Mouse (Mus musculus) G1E (cell line): ENCODE results near the gene Ptcd1.

Experiments
- CTCF ChIP-seq: IDR thresholded peaks from 2 replicates; pipeline ENCODE4 v1.5.1; 2012; ENCODE audit warnings: low read depth, low read length, inconsistent platforms, mixed read lengths
- GATA1 ChIP-seq: IDR thresholded peaks from 2 replicates; pipeline ENCODE4 v1.6.1; 2012; ENCODE audit warnings: borderline replicate concordance, low read length, inconsistent platforms, mixed read lengths
- GATA2 ChIP-seq: IDR thresholded peaks from 2 replicates; pipeline ENCODE4 v1.6.1; 2012; ENCODE audit warnings: low read depth, low read length, inconsistent platforms, borderline replicate concordance
- POLR2AphosphoS5 ChIP-seq: IDR thresholded peaks from 2 replicates; pipeline ENCODE4 v1.6.1; 2012; ENCODE audit warnings: low read depth, low read length, inconsistent platforms; ENCODE audit not compliant: insufficient replicate concordance
- TAL1 ChIP-seq: conservative IDR thresholded peaks from 2 replicates; pipeline ENCODE4 v1.6.1; 2012; ENCODE audit warnings: low read depth, low read length, inconsistent platforms, mixed read lengths

GRCm38 (mm10) chr5:145114606-145115473 is 52.1 kb downstream of the Ptcd1 start:
- no peak for TF ChIP-seq CTCF
- no peak for TF ChIP-seq POLR2AphosphoS5
- no peak for TF ChIP-seq TAL1
- TF ChIP-seq GATA1 = no peak
- TF ChIP-seq GATA2 = no peak
